In the genomic region with DNA sequence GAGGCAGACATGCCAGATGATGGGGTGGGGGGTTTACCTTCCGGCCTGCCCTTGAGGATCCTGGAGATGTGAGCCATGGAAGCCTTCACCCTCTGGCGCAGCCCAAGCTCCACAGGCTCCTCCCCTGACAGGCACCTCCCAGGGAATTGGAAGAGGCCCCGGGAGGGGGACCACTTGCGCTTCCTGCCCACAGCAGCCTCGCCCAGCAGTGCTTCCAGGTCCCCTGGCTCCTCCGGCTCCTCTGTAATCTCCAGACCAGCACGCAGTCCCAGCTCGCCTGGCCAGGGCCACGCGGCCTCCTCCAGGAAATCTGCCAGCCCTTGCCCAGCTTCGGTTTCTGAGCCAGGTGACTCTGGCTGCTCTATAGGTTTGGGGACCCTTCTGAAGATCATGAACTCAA, we compare ENCODE assay signal across 13 mouse cellular contexts. TPM values are rescaled to one million over a fixed set of nuclear protein-coding genes. Genes with fewer than 3 reads are reported as not detected.
DNase-seq lines count a peak whose midpoint lies in the region; ATAC-seq and TF ChIP-seq lines count a peak whose summit lies in the region.
"Had no signal": no experiment of that assay in that cellular context is flagged by ENCODE, and none has a peak within 500 bp of the region (broad histone marks: within the 10 kb centered on the region; RNA-seq: fewer than 3 reads in every experiment).

No protein-coding gene starts in this region.

- peak overlapping the region; percentile 28 for H3K4me2 ChIP-seq in intestine, embryonic 14.5 days (ENCODE audit: low read length)
- no peak overlapping the region; the same call in 1 of the 2 replicates for H3K4me2 ChIP-seq in intestine, postnatal 0 days (replicated peaks; ENCODE audit: low read depth)
- H3K4me2 ChIP-seq in forebrain, embryonic 15.5 days (replicated peaks): no peak overlapping the region
- H3K4me2 ChIP-seq: neural tube, embryonic 13.5 days had no signal

- H3K27ac ChIP-seq in intestine, embryonic 14.5 days (ENCODE audit: low read depth): no peak overlapping the region
- no peak overlapping the region for H3K27ac ChIP-seq in intestine, postnatal 0 days (ENCODE audit: low read depth, low read length)
- H3K27ac ChIP-seq in forebrain, embryonic 15.5 days (replicated peaks): no peak overlapping the region
- H3K27ac ChIP-seq in left cerebral cortex, adult 2 months: no peak overlapping the region
- H3K27ac ChIP-seq: neural tube, embryonic 13.5 days had no signal

- 32% methylated on average over 11 of the region's 11 CpGs for WGBS in intestine, embryonic 14.5 days
- 25% methylated on average over 11 of the region's 11 CpGs for WGBS in intestine, postnatal 0 days
- 64% methylated on average over 11 of the region's 11 CpGs for WGBS in forebrain, embryonic 15.5 days

- no peak for TF ChIP-seq CTCF in intestine, postnatal 0 days (IDR thresholded peaks at IDR 0.05; ENCODE audit: low read depth)
- TF ChIP-seq CTCF in left cerebral cortex, adult 2 months (IDR thresholded peaks at IDR 0.05): no peak

- no peaks in the 10 kb centered on the region for H3K36me3 ChIP-seq in intestine, embryonic 14.5 days (ENCODE audit: control insufficient read depth, insufficient read depth, low read length)
- no peaks in the 10 kb centered on the region for H3K36me3 ChIP-seq in intestine, postnatal 0 days (ENCODE audit: control insufficient read depth, insufficient read depth)
- no peaks in the 10 kb centered on the region for H3K36me3 ChIP-seq in forebrain, embryonic 15.5 days
- H3K36me3 ChIP-seq: neural tube, embryonic 13.5 days had no signal

- no peak for DNase-seq in intestine, embryonic 14.5 days (ENCODE audit: low spot score)
- DNase-seq in urinary bladder, postnatal 14 days (ENCODE audit: low spot score): peak; percentile 12
- no peak for DNase-seq in urinary bladder, postnatal 4 days (ENCODE audit: low spot score in 2 of 2)
- DNase-seq in heart, postnatal 25 days (ENCODE audit: low spot score): peak; percentile 66
- no peak for DNase-seq in gastrocnemius, postnatal 25 days
- DNase-seq in left cerebral cortex, adult 2 months (ENCODE audit: extremely low spot score in 1 of 2, low spot score in 2 of 2): no peak
- DNase-seq: cerebellum, adult 9-10 months; layer of hippocampus, adult 9-11 months; spleen, adult 18-20 months had no signal

- no peaks in the 10 kb centered on the region; the same call in 1 of the 2 replicates for H3K4me1 ChIP-seq in intestine, embryonic 14.5 days (replicated peaks; ENCODE audit: control insufficient read depth, insufficient read depth, low read length)
- H3K4me1 ChIP-seq in intestine, postnatal 0 days (replicated peaks; ENCODE audit: control insufficient read depth, insufficient read depth, low read length): no peaks in the 10 kb centered on the region
- H3K4me1 ChIP-seq in forebrain, embryonic 15.5 days: peaks cover 7% of the 10 kb centered on the region; the same call in 1 of the 2 replicates

- no peak overlapping the region for H3K4me3 ChIP-seq in intestine, embryonic 14.5 days (ENCODE audit: low read depth, low read length)
- no peak overlapping the region for H3K4me3 ChIP-seq in intestine, postnatal 0 days (ENCODE audit: low read depth, low read length)
- H3K4me3 ChIP-seq in forebrain, embryonic 15.5 days: no peak overlapping the region
- no peak overlapping the region for H3K4me3 ChIP-seq in left cerebral cortex, adult 2 months
- H3K4me3 ChIP-seq: neural tube, embryonic 13.5 days had no signal

- no peak for ATAC-seq in intestine, embryonic 14.5 days (replicated peaks; ENCODE audit: low FRiP score, low TSS enrichment, low read depth)
- ATAC-seq in intestine, postnatal 0 days: no peak
- no peak for ATAC-seq in forebrain, embryonic 15.5 days (replicated peaks)

- intact Hi-C loops in heart, postnatal 25 days (cut with DNase I): no loop called here
- intact Hi-C loops in left cerebral cortex, adult 2 months (cut with DNase I): no loop called here

- H3K27me3 ChIP-seq in intestine, embryonic 14.5 days (replicated peaks; ENCODE audit: control insufficient read depth, insufficient read depth, low read length): 0 out of 2 replicates have a peak, but pooled peaks cover 9% of the 10 kb centered on the region
- peaks cover 3% of the 10 kb centered on the region; the same call in 1 of the 2 replicates for H3K27me3 ChIP-seq in intestine, postnatal 0 days (replicated peaks; ENCODE audit: control insufficient read depth, insufficient read depth, low read length)
- peaks cover 7% of the 10 kb centered on the region; the same call in 1 of the 2 replicates for H3K27me3 ChIP-seq in forebrain, embryonic 15.5 days

- H3K9ac ChIP-seq in intestine, embryonic 14.5 days (ENCODE audit: low read length): no peak overlapping the region
- no peak overlapping the region for H3K9ac ChIP-seq in intestine, postnatal 0 days (ENCODE audit: low read depth, low read length)
- H3K9ac ChIP-seq in forebrain, embryonic 15.5 days (replicated peaks): no peak overlapping the region
- H3K9ac ChIP-seq: neural tube, embryonic 13.5 days had no signal

- no peaks in the 10 kb centered on the region for H3K9me3 ChIP-seq in intestine, embryonic 14.5 days (ENCODE audit: control insufficient read depth, low read length)
- no peaks in the 10 kb centered on the region for H3K9me3 ChIP-seq in intestine, postnatal 0 days (ENCODE audit: control insufficient read depth)
- H3K9me3 ChIP-seq in forebrain, embryonic 15.5 days: no peaks in the 10 kb centered on the region
- H3K9me3 ChIP-seq: neural tube, embryonic 13.5 days had no signal

RNA-seq across cellular contexts. Expression of a gene that starts 21.3 kb away (rescaled TPM):
- 16.5 and 19.6 TPM in 2 replicates for polyA plus RNA-seq in intestine, embryonic 14.5 days (2014; fragmentation: Nextera tagmentation; extraction: Ambion mirVana)
- polyA plus RNA-seq in intestine, postnatal 0 days (2015; fragmentation: Nextera tagmentation; extraction: Ambion mirVana): 8.9 and 9.7 TPM in 2 replicates
- 10 to 100 TPM; 14.8 to 15.5 TPM for total RNA-seq in heart, postnatal 25 days (2021)
- polyA plus RNA-seq in forebrain, embryonic 15.5 days (2015; fragmentation: Nextera tagmentation; extraction: Ambion mirVana): 22.6 and 24.8 TPM in 2 replicates
- 1 to 10 TPM; 6.7 to 8.1 TPM for total RNA-seq in gastrocnemius, postnatal 25 days (2021)
- 10 to 100 TPM; 25.6 to 26.1 TPM for total RNA-seq in left cerebral cortex, adult 2 months (2021)

RNA-seq across cellular contexts. Expression of a gene that starts 44.7 kb away (rescaled TPM):
- 28.7 and 30.3 TPM in 2 replicates for polyA plus RNA-seq in intestine, embryonic 14.5 days (2014; fragmentation: Nextera tagmentation; extraction: Ambion mirVana)
- polyA plus RNA-seq in intestine, postnatal 0 days (2015; fragmentation: Nextera tagmentation; extraction: Ambion mirVana): 15.8 and 16.7 TPM in 2 replicates
- total RNA-seq in heart, postnatal 25 days (2021): 10 to 100 TPM; 17.1 to 21.3 TPM
- 155 and 160 TPM in 2 replicates for polyA plus RNA-seq in forebrain, embryonic 15.5 days (2015; fragmentation: Nextera tagmentation; extraction: Ambion mirVana)
- 10 to 100 TPM; 10.1 to 11.1 TPM for total RNA-seq in gastrocnemius, postnatal 25 days (2021)
- 10 to 100 TPM; 55.5 to 59.1 TPM for total RNA-seq in left cerebral cortex, adult 2 months (2021)

RNA-seq across cellular contexts. Expression of a gene that starts 44.7 kb away (rescaled TPM):
- polyA plus RNA-seq in intestine, embryonic 14.5 days (2014; fragmentation: Nextera tagmentation; extraction: Ambion mirVana): 0.24 and 0.28 TPM in 2 replicates
- polyA plus RNA-seq in intestine, postnatal 0 days (2015; fragmentation: Nextera tagmentation; extraction: Ambion mirVana): 0.08 and 0.12 TPM in 2 replicates
- under 1 TPM; 0.10 to 0.17 TPM for total RNA-seq in heart, postnatal 25 days (2021)
- polyA plus RNA-seq in forebrain, embryonic 15.5 days (2015; fragmentation: Nextera tagmentation; extraction: Ambion mirVana): 1.9 and 2.7 TPM in 2 replicates
- under 1 TPM; 0.13 to 0.18 TPM for total RNA-seq in gastrocnemius, postnatal 25 days (2021)
- 1 to 10 TPM; 4.8 to 4.9 TPM for total RNA-seq in left cerebral cortex, adult 2 months (2021)
- total RNA-seq: granulocyte monocyte progenitor cell, adult 5-6 weeks had no signal

RNA-seq across cellular contexts. Expression of a gene that starts 50.4 kb away (rescaled TPM):
- polyA plus RNA-seq in intestine, embryonic 14.5 days (2014; fragmentation: Nextera tagmentation; extraction: Ambion mirVana): 24.9 and 26.3 TPM in 2 replicates
- 6.9 and 7.8 TPM in 2 replicates for polyA plus RNA-seq in intestine, postnatal 0 days (2015; fragmentation: Nextera tagmentation; extraction: Ambion mirVana)
- 1 to 10 TPM; 1.8 to 2.3 TPM for total RNA-seq in heart, postnatal 25 days (2021)
- polyA plus RNA-seq in forebrain, embryonic 15.5 days (2015; fragmentation: Nextera tagmentation; extraction: Ambion mirVana): 355 and 373 TPM in 2 replicates
- 1 to 10 TPM; 1.1 to 1.2 TPM for total RNA-seq in gastrocnemius, postnatal 25 days (2021)
- total RNA-seq in left cerebral cortex, adult 2 months (2021): 10 to 100 TPM; 88.5 to 98.9 TPM

Comparison
In these comparisons a context has a peak if more than half of its experiments do, and no peak if none do; other contexts are left out.
1. DNase-seq: peak in urinary bladder, postnatal 14 days (single experiment) and heart, postnatal 25 days (single experiment); none in intestine, embryonic 14.5 days (single experiment), urinary bladder, postnatal 4 days (0 of 2), gastrocnemius, postnatal 25 days (single experiment) and left cerebral cortex, adult 2 months (0 of 2).
2. RNA of a gene that starts 44.7 kb away (total RNA-seq): 4.8 to 4.9 TPM in left cerebral cortex, adult 2 months; 0.13 to 0.18 TPM in gastrocnemius, postnatal 25 days and 0.10 to 0.17 TPM in heart, postnatal 25 days; every median in the first group is over 4 times any median in the second.